Mouse (Mus musculus): ENCODE measurements at regions not wholly inside any gene's neighbourhood (a gene's known extent, or its start where the extent isn't known, plus 50 kb on each side); places are given as distances from the start of the nearest gene placed in this dataset.
A peak's percentile ranks its signal among the peaks of the same experiment; 100 is the strongest.

- ATAC-seq (replicated peaks in 1 of 2; ENCODE audit: insufficient read depth in 1 of 2, low FRiP score in 2 of 2, low TSS enrichment in 1 of 2, low read depth in 1 of 2, poor library complexity in 2 of 2, severe bottlenecking in 2 of 2) = no peak
Measured at GRCm38 (mm10) chr8:100942680-100943427, 1526.6 kb upstream of the Cdh8 start.

DNA sequence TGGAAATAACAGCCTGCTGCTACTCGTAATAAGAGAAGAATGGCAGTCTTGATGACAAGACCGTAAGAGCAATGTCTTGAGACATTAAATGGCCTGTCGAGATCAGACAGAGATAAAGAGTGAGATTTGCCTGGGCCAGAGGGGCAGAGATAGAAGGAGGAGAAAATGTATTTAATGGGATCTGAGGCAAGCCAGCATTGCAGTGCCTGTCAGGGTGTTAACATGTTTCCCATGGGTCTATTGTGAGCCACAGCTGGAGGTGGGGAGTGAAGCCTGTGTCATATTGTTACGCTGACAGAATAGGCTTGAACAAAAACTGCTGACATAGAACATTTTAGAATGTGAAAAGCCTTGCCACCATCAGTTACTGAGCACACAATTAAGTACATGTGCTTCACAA, 1523.3 kb upstream of the Cdh8 start:
- no peak for ATAC-seq (replicated peaks in 1 of 2; ENCODE audit: insufficient read depth in 1 of 2, low FRiP score in 2 of 2, low TSS enrichment in 1 of 2, low read depth in 1 of 2, poor library complexity in 2 of 2, severe bottlenecking in 2 of 2)

- ATAC-seq (replicated peaks in 1 of 2; ENCODE audit: insufficient read depth in 1 of 2, low FRiP score in 2 of 2, low TSS enrichment in 1 of 2, low read depth in 1 of 2, poor library complexity in 2 of 2, severe bottlenecking in 2 of 2) = no peak
Measured at GRCm38 (mm10) chr8:100890307-100890706, 1474.0 kb upstream of the Cdh8 start.

- ATAC-seq (replicated peaks in 1 of 2; ENCODE audit: insufficient read depth in 1 of 2, low FRiP score in 2 of 2, low TSS enrichment in 1 of 2, low read depth in 1 of 2, poor library complexity in 2 of 2, severe bottlenecking in 2 of 2) = no peak
Measured at GRCm38 (mm10) chr8:100865624-100866023, 1449.4 kb upstream of the Cdh8 start.

DNA sequence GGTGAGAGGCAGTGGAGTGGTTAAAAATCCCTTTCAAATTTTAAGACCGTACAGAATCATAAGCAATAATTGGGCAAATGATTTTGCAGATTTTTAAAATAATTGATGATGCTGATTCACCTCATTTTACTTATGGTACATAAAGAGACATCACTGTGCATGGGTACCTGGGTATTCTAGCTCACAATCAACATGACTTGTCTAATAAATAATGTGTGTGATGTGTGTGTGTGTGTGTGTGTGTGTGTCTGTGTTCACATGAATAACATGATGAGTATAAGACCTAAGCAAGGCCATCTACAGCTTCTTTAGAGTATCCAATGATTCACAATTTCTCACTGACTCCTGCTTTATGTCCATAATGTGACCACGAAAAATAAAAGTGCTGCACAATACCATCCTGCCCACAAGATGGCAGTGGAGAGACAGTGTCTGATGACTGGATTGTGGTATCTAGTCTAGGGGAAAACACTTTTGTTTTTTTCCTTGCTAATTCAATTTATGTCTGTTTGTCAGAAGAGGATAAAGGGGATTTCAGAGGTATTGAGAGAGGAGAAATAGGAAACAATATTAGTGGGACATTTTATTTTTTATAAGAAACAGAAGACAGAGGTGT, 1434.7 kb upstream of the Cdh8 start:
- peak; percentile 22 to 60; a peak in 1 of 4 replicates for ATAC-seq (replicated peaks in 1 of 2; ENCODE audit: insufficient read depth in 1 of 2, low FRiP score in 2 of 2, low TSS enrichment in 1 of 2, low read depth in 1 of 2, poor library complexity in 2 of 2, severe bottlenecking in 2 of 2)
